Mouse (Mus musculus) embryonic facial prominence, embryonic 12.5 days (tissue): ENCODE measurements around the gene Sec22b. TPM values are rescaled to one million over a fixed set of nuclear protein-coding genes. Genes with fewer than 3 reads are reported as not detected.
A peak's percentile ranks its signal among the peaks of the same experiment; 100 is the strongest.

Experiments
- ATAC-seq: fragments of 200-750 bp; cut with Nextera tagmentation; 2 replicates; pipeline ENCODE4 v1.8.0; 2017; ENCODE audit not compliant: insufficient number of reproducible peaks, insufficient read depth, low FRiP score, low TSS enrichment
- H3K27ac ChIP-seq: fragments of 300-500 bp; sonication (generic); 2 replicates; pipeline ENCODE4 v1.5.1; 2016; ENCODE audit warnings: mild to moderate bottlenecking
- H3K27me3 ChIP-seq: fragments of 300-500 bp; sonication (generic); 2 replicates; pipeline ENCODE4 v1.6.1; 2016; ENCODE audit warnings: mild to moderate bottlenecking, moderate library complexity
- H3K36me3 ChIP-seq: fragments of 300-500 bp; sonication (generic); 2 replicates; pipeline ENCODE4 v1.6.1; 2016; ENCODE audit warnings: mild to moderate bottlenecking
- H3K4me1 ChIP-seq: fragments of 300-500 bp; sonication (generic); 2 replicates; pipeline ENCODE4 v1.6.1; 2016
- H3K4me2 ChIP-seq: fragments of 300-500 bp; sonication (generic); replicated peaks from 2 replicates; pipeline ENCODE4 v1.6.1; 2016; ENCODE audit warnings: mild to moderate bottlenecking, moderate library complexity
- H3K4me3 ChIP-seq: fragments of 300-500 bp; sonication (generic); 2 replicates; pipeline ENCODE4 v1.5.1; 2016; ENCODE audit warnings: mild to moderate bottlenecking
- H3K9ac ChIP-seq: fragments of 300-500 bp; sonication (generic); 2 replicates; pipeline ENCODE4 v1.6.1; 2016; ENCODE audit warnings: mild to moderate bottlenecking, moderate library complexity
- H3K9me3 ChIP-seq: fragments of 300-500 bp; sonication (generic); 2 replicates; pipeline ENCODE4 v1.6.1; 2016; ENCODE audit warnings: mild to moderate bottlenecking, moderate library complexity
- WGBS: fragments of 180-500 bp; shearing (Covaris S2); methylation state at CpG from one replicate; pipeline ENCODE4 v1.1.7; 2016; 5-methylcytosine and 5-hydroxymethylcytosine counted together
- polyA plus RNA-seq: library from polyadenylated mRNA; unstranded; fragments of >200 nt; fragmentation: Nextera tagmentation; extraction: Ambion mirVana; gene quantifications from 2 replicates; pipeline ENCODE4 v1.2.1, GENCODE M21; 2016

Sec22b gene
- polyA plus RNA-seq, 1 experiment from 2014 or later = 128 TPM

DNA sequence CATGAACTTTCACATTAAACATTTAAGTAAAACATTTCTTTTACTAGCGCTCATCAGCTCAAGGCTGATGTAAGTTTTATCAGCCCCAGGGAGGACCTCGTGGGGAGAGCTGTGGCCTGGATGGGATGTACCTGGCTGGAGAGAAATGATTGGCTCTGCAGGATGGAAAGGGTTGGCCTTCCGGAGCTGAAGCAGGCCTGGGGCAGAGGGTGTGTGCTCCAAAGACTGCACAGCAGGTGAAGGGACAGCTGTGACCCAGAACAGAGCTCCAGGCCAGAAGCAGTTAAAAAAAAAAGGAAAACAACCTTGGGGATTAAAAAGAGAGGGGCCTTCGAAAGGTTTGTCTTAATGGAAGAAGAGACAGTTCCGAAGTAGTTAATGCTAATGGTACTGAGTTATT, 26.2 kb upstream of the Sec22b start:
- no peak for ATAC-seq
- WGBS = 21% methylated on average over 5 of the region's 5 CpGs

DNA sequence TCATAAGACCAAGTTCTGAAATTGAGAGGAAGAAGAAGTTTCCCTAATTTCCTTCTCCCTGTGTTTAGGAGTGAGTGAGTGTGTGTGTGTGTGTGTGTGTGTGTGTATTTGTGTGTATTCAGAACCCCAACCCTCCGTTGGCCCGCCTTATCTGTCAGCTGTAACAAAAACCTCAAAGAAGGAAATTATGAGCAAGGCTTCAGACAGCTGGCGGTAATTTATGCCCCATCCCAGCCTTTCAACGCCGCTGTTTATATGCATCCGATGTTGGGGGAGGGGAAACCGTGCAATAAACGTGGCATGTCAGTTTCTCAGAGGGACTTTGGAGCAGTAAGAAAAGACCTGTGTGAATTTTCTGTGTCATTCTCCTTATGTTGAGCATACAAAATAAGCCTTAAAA, 24.7 kb upstream of the Sec22b start:
- Histone ChIP-seq H3K4me1 (peaks cover 4% of the 10 kb centered on the region; the same call in 1 of the 2 replicates), H3K9me3 (no peaks in the 10 kb centered on the region), H3K9ac (no peak overlapping the region), H3K4me2 (no peak overlapping the region), H3K27me3 (no peaks in the 10 kb centered on the region), H3K4me3 (no peak overlapping the region), H3K36me3 (no peaks in the 10 kb centered on the region), H3K27ac (no peak overlapping the region)
- 23% methylated on average over 8 of the region's 8 CpGs for WGBS
- ATAC-seq = no peak

More for the DNA sequence above, 26.2 kb upstream of the Sec22b start:
- no peaks in the 10 kb centered on the region for H3K36me3 ChIP-seq
- no peak overlapping the region for H3K4me2 ChIP-seq
- no peak overlapping the region for H3K9ac ChIP-seq
- no peaks in the 10 kb centered on the region for H3K9me3 ChIP-seq
- no peak overlapping the region for H3K4me3 ChIP-seq
- peaks cover 4% of the 10 kb centered on the region; the same call in 1 of the 2 replicates for H3K4me1 ChIP-seq
- H3K27ac ChIP-seq = no peak overlapping the region
- no peaks in the 10 kb centered on the region for H3K27me3 ChIP-seq

DNA sequence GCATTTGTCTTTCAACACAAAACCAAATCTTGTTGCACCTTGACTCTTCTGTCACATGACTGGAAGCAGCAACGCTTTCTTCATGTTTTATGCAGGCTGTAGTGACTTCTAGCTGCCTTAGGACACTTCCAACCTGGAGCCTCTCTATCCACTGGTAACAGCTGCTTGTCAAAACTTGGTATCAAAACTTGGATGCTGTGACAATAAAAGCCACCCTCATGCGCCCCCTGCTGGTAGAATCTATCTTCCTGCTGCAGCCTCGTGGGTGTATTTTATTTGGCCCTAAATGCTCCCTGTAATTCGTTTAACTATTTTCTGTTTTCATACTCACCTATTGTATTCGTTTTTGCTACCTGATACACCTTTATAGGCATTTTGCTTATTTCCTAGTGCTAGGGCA, 21.8 kb upstream of the Sec22b start:
- H3K9me3 ChIP-seq = no peaks in the 10 kb centered on the region
- H3K4me3 ChIP-seq = no peak overlapping the region
- WGBS = 18% methylated on average over 5 of the region's 5 CpGs
- H3K36me3 ChIP-seq = no peaks in the 10 kb centered on the region
- no peak for ATAC-seq
- H3K27me3 ChIP-seq = no peaks in the 10 kb centered on the region
- peaks cover 4% of the 10 kb centered on the region; the same call in 1 of the 2 replicates for H3K4me1 ChIP-seq
- no peak overlapping the region for H3K27ac ChIP-seq
- H3K4me2 ChIP-seq = no peak overlapping the region
- H3K9ac ChIP-seq = no peak overlapping the region

DNA sequence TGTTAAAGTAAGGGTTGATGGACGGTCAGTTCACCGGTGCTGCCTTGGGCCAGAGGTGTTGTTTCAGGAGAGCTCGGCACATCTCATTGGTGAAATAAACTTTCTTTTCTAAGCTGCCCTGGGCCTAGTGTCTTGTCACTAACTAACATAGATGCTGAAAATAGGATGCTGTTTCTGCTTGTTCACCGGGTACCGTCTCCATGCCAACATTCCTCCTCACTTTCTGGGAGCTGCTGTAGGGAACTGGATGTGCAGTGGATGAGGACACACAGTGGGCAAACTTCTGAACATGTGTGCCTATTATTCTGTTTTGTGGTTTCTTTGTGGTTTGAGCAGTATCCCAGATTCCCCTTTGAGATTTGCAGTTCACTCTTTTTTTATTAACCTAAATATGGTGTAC, 19.4 kb upstream of the Sec22b start:
- no peak for ATAC-seq
- no peak overlapping the region for H3K27ac ChIP-seq
- no peaks in the 10 kb centered on the region for H3K9me3 ChIP-seq
- no peak overlapping the region for H3K9ac ChIP-seq
- WGBS = 91% methylated on average over 5 of the region's 5 CpGs
- no peaks in the 10 kb centered on the region for H3K4me1 ChIP-seq
- H3K36me3 ChIP-seq = no peaks in the 10 kb centered on the region
- H3K4me2 ChIP-seq = no peak overlapping the region
- no peak overlapping the region for H3K4me3 ChIP-seq
- H3K27me3 ChIP-seq = no peaks in the 10 kb centered on the region

DNA sequence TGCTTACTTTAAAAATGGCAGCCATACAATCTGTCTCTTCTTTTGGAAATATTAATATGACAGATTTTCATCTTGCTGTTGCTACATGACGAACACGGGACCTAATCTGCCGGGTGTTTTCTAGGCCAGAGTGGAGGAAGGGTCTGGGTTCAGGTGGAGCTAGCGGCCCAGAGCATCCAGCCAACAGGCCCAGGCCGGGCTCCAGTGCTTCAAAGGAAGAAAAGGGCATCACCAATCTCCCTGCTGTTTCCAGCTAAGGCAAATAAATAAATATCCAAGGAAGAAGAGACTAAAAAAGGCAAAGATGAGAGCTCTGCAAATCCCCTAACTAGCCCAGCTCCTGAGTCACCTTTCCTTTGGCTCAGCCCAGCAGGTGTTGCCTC, 13.2 kb upstream of the Sec22b start:
- Histone ChIP-seq H3K9ac (no peak overlapping the region), H3K4me3 (peak overlapping the region; percentile 50; the same call in 1 of the 2 replicates), H3K4me1 (peaks cover 9% of the 10 kb centered on the region; the same call in 1 of the 2 replicates), H3K9me3 (no peaks in the 10 kb centered on the region), H3K36me3 (no peaks in the 10 kb centered on the region), H3K27me3 (peaks cover 33% of the 10 kb centered on the region), H3K4me2 (peak overlapping the region; percentile 94; the same call in 1 of the 2 replicates), H3K27ac (no peak overlapping the region)
- ATAC-seq = no peak
- WGBS = 59% methylated on average over 5 of the region's 5 CpGs

DNA sequence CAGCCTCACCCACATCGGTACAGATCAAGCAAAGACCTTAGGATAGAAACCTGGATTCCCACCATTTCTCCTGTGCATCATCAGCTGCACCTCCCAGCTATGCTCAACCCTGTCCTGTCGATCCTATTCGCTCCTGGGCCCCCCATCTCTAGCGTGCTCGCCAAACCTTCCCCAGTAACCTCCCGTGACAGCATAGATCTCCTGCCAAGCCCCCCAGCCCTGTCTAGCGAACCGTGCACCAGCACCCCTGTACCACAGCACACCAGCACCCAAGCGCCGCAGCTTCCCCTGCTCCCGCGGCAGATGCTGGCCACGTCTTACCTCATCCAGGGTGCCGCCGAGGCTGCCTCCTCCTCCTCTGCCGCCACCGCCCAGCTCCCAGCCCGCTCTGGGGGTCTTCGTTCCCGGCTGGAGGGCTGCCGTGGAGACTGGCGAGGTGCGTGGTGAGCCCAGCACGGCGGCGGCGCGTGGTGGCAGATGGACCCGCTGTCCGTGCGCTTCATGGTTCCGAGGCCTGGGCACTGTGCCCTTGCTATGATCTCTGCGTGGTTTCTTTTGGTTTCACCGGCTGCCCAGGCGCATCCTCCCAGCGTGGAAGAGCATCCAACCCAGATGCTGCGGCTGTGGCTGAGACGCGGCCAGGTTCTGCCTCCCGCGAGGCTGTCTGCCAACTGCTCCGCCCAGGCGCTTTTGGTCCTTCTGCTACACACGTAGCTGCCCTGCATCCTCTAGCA, 12.7 kb upstream of the Sec22b start, which contains the start of gene Pde4dip:
Gene Pde4dip, minus strand, starts transcription at position 540 of the 734 bp plus-strand sequence.
- peaks cover 9% of the 10 kb centered on the region; the same call in 1 of the 2 replicates for H3K4me1 ChIP-seq
- peak within 1 kb of the TSS; percentile 50 for H3K4me3 ChIP-seq
- ATAC-seq = peak; percentile 35; the same call in 1 of the 2 replicates
- H3K27ac ChIP-seq = no peak within 1 kb of the TSS
- H3K9me3 ChIP-seq = no peaks in the 10 kb centered on the region
- peaks cover 33% of the 10 kb centered on the region for H3K27me3 ChIP-seq
- peak within 1 kb of the TSS; percentile 49 for H3K9ac ChIP-seq
- no peaks in the 10 kb centered on the region for H3K36me3 ChIP-seq
- H3K4me2 ChIP-seq = peak within 1 kb of the TSS; percentile 94
- WGBS = 2% methylated on average over 44 of the region's 44 CpGs

DNA sequence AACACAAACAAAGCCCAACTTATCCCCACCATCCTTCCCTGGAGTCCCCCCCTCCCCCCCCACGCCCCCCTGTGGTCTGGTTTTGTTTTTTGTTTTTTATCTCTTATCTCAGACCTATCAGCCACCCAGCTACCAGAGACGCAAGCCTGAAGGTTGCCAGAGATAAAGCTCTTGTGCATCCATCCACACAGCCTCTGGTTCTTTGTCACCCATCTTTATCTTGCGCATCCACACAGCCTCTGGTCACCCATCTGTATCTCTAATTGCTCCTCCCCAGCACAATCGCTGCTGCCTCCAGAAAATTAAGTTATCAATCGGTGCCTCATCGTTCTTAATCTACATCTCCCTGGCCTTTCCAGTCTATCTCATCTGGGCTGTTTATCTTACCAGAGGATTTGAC, 10.8 kb upstream of the Sec22b start:
- no peak overlapping the region for H3K4me2 ChIP-seq
- WGBS = 75% methylated on average over 6 of the region's 6 CpGs
- no peak for ATAC-seq

DNA sequence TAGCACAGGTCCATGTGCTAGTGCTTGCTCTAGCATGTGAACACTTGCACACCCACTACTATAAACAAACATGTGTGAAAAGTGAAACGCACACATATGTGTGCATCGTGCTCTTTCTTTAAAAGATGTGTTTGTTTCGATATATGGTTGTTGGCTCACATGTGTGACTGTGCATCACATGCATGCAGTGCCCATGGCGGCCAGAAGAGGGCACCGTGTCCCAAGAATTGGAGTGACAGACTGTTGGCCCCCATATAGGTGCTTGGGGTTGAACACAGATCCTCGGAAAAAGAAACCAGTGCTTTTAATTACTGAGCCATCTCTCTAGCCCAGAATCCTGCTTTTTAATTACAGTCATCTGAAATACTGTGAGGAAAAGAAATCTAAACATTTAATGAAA, 6.3 kb upstream of the Sec22b start:
- Histone ChIP-seq H3K9ac (no peak overlapping the region), H3K9me3 (no peaks in the 10 kb centered on the region), H3K27me3 (peaks cover 7% of the 10 kb centered on the region), H3K27ac (no peak overlapping the region), H3K4me1 (no peaks in the 10 kb centered on the region), H3K4me3 (no peak overlapping the region), H3K4me2 (no peak overlapping the region), H3K36me3 (no peaks in the 10 kb centered on the region)
- no peak for ATAC-seq
- 47% methylated on average over 6 of the region's 6 CpGs for WGBS

More for the DNA sequence above, 10.8 kb upstream of the Sec22b start:
- Histone ChIP-seq H3K9ac (no peak overlapping the region), H3K4me3 (no peak overlapping the region), H3K4me1 (peaks cover 9% of the 10 kb centered on the region; the same call in 1 of the 2 replicates), H3K27me3 (peaks cover 33% of the 10 kb centered on the region), H3K27ac (no peak overlapping the region), H3K36me3 (no peaks in the 10 kb centered on the region), H3K9me3 (no peaks in the 10 kb centered on the region)

DNA sequence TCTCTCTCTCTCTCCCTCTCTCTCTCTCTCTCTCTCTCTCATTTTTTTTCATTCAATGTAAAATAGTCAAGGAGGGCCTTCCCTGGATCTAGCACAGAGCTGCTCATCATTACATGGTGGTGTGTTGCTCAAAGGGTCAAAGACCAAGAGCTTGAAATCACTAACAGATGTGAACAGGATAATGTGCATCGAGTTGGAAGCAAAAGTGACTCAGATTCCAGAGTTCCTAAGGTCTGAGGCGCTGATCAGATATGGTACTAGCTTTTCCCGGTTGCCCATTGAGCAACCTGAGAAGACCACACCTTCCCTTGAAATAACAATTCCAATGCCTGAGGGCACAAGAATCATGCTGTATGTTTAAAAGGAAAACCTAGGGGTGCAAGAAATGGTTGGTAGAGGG, 2.6 kb upstream of the Sec22b start:
- no peak overlapping the region for H3K9ac ChIP-seq
- ATAC-seq = no peak
- H3K4me2 ChIP-seq = no peak overlapping the region
- no peak overlapping the region for H3K4me3 ChIP-seq
- WGBS = 23% methylated on average over 3 of the region's 3 CpGs
- H3K27ac ChIP-seq = no peak overlapping the region
- no peaks in the 10 kb centered on the region for H3K36me3 ChIP-seq
- H3K9me3 ChIP-seq = no peaks in the 10 kb centered on the region
- peaks cover 4% of the 10 kb centered on the region for H3K4me1 ChIP-seq
- H3K27me3 ChIP-seq = no peaks in the 10 kb centered on the region

DNA sequence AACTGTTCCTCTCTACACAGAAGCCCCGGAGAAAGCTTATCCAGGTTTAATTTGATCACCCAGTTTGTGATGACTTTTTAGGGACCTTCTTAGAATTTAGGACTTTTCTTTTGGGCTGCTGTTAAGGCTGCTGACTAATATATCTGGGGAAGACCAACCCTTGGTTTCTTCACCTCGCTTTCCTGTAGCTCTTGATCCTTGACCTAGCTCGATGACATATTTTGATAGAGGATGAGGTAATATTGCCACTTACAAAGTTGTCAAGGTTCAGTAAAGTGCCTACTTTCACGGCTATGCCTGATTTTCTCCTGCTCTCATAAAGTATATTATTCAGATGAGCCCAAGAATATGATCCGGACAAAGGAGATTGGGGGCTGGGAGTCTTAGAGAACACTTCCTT, 596 bp downstream of the Sec22b start:
- Histone ChIP-seq H3K9me3 (no peaks in the 10 kb centered on the region), H3K9ac (peak overlapping the region; percentile 82), H3K36me3 (no peaks in the 10 kb centered on the region), H3K27ac (no peak overlapping the region), H3K4me3 (peak overlapping the region; percentile 83), H3K4me1 (peaks cover 4% of the 10 kb centered on the region), H3K4me2 (peak overlapping the region; percentile 71), H3K27me3 (no peaks in the 10 kb centered on the region)
- no peak for ATAC-seq
- 22% methylated on average over 5 of the region's 5 CpGs for whole genome bisulfite sequencing

DNA sequence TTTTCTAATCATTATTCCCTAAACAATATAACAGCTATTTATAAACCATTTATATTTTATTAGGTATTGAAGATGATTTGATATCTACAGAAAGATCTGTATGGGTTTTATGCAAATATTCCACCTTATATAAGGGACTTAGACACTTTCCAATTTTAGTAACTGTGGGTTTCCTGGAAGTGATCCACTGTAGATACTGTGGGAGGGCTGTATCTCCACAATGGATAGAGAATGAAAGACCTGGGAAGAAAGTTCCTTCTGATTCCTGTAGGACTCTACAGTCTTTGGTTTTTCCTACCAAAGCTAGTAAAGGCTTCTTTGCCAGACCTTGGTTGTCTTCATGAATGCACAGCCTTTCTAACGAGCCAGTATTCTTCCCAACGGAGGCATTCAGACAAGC, 8.7 kb downstream of the Sec22b start:
- Histone ChIP-seq H3K36me3 (peaks cover 19% of the 10 kb centered on the region), H3K27me3 (no peaks in the 10 kb centered on the region), H3K9me3 (no peaks in the 10 kb centered on the region), H3K9ac (no peak overlapping the region), H3K4me1 (no peaks in the 10 kb centered on the region), H3K4me3 (no peak overlapping the region), H3K4me2 (no peak overlapping the region), H3K27ac (no peak overlapping the region)
- no peak for ATAC-seq
- 82% methylated on average over 2 of the region's 2 CpGs for WGBS

DNA sequence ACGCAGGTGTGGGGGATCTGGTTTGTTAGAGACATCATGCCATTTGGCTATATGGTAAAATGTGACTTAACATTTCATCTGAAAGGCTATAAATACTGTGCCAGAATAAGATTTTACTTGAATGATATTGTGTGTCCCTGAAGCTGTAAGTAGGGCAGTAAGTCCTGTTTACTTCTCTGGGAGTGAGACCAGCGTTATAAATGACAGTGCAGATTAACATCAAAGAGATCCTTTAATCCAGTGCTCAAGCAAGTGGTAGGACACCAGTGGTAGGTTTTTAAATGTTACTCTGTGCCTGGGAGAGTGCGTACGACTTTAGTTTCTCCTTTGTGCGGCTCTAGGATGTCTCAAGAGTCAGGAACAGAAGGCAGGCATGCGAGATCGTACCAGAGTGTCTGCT, 10.1 kb downstream of the Sec22b start:
- ATAC-seq = no peak
- WGBS = 87% methylated on average over 7 of the region's 7 CpGs
- no peaks in the 10 kb centered on the region for H3K27me3 ChIP-seq
- H3K4me1 ChIP-seq = no peaks in the 10 kb centered on the region
- no peaks in the 10 kb centered on the region for H3K9me3 ChIP-seq
- peaks cover 30% of the 10 kb centered on the region for H3K36me3 ChIP-seq
- no peak overlapping the region for H3K4me3 ChIP-seq
- H3K9ac ChIP-seq = no peak overlapping the region
- H3K4me2 ChIP-seq = no peak overlapping the region
- no peak overlapping the region for H3K27ac ChIP-seq
